Mouse (Mus musculus): ENCODE measurements around the gene Nudt1. TPM values are rescaled to one million over a fixed set of nuclear protein-coding genes. Genes with fewer than 3 reads are reported as not detected.

Nudt1 gene
- polyA plus RNA-seq, 1 experiment from 2014 or later: 37.0 TPM

GRCm38 (mm10) chr5:140371671-140372070 is 50.2 kb downstream of the Nudt1 start:
- H3K9ac ChIP-seq (ENCODE audit: low read length): no peak overlapping the region
- no peak overlapping the region for H3K4me2 ChIP-seq (ENCODE audit: low read depth, low read length)
- no peak overlapping the region for H3K27ac ChIP-seq (ENCODE audit: low read length)
- H3K4me3 ChIP-seq (replicated peaks; ENCODE audit: low read length): no peak overlapping the region
- H3K36me3 ChIP-seq (ENCODE audit: control insufficient read depth, insufficient read depth, low read length): no peaks in the 10 kb centered on the region
- 0 out of 2 replicates have a peak, but pooled peaks cover 2% of the 10 kb centered on the region for H3K4me1 ChIP-seq (ENCODE audit: control insufficient read depth, insufficient read depth, low read length)
- H3K9me3 ChIP-seq (replicated peaks; ENCODE audit: control insufficient read depth, low read length): no peaks in the 10 kb centered on the region
- no peaks in the 10 kb centered on the region for H3K27me3 ChIP-seq (ENCODE audit: control insufficient read depth, insufficient read depth, low read length)
- ATAC-seq (ENCODE audit: insufficient read depth, low FRiP score): no peak
- 90% methylated on average over 3 of the region's 3 CpGs for WGBS

GRCm38 (mm10) chr5:140373711-140374110 is 52.3 kb downstream of the Nudt1 start:
- Histone ChIP-seq H3K9ac (ENCODE audit: low read length) (no peak overlapping the region), H3K27ac (ENCODE audit: low read length) (no peak overlapping the region), H3K9me3 (replicated peaks; ENCODE audit: control insufficient read depth, low read length) (no peaks in the 10 kb centered on the region), H3K36me3 (ENCODE audit: control insufficient read depth, insufficient read depth, low read length) (no peaks in the 10 kb centered on the region), H3K27me3 (ENCODE audit: control insufficient read depth, insufficient read depth, low read length) (no peaks in the 10 kb centered on the region), H3K4me3 (replicated peaks; ENCODE audit: low read length) (no peak overlapping the region), H3K4me2 (ENCODE audit: low read depth, low read length) (no peak overlapping the region), H3K4me1 (ENCODE audit: control insufficient read depth, insufficient read depth, low read length) (no peaks in the 10 kb centered on the region)
- WGBS: 69% methylated on average over 2 of the region's 2 CpGs
- ATAC-seq (ENCODE audit: insufficient read depth, low FRiP score): no peak

GRCm38 (mm10) chr5:140374226-140374625 is 52.8 kb downstream of the Nudt1 start:
- H3K27me3 ChIP-seq (ENCODE audit: control insufficient read depth, insufficient read depth, low read length): no peaks in the 10 kb centered on the region
- no peak overlapping the region for H3K9ac ChIP-seq (ENCODE audit: low read length)
- no peaks in the 10 kb centered on the region for H3K36me3 ChIP-seq (ENCODE audit: control insufficient read depth, insufficient read depth, low read length)
- no peak overlapping the region for H3K4me3 ChIP-seq (replicated peaks; ENCODE audit: low read length)
- whole genome bisulfite sequencing: 59% methylated on average over 3 of the region's 3 CpGs
- H3K27ac ChIP-seq (ENCODE audit: low read length): no peak overlapping the region
- H3K4me2 ChIP-seq (ENCODE audit: low read depth, low read length): no peak overlapping the region
- H3K9me3 ChIP-seq (replicated peaks; ENCODE audit: control insufficient read depth, low read length): no peaks in the 10 kb centered on the region
- ATAC-seq (ENCODE audit: insufficient read depth, low FRiP score): no peak
- no peaks in the 10 kb centered on the region for H3K4me1 ChIP-seq (ENCODE audit: control insufficient read depth, insufficient read depth, low read length)

- WGBS: 80% methylated on average over 4 of the region's 4 CpGs
- no peaks in the 10 kb centered on the region for H3K36me3 ChIP-seq (ENCODE audit: control insufficient read depth, insufficient read depth, low read length)
- H3K4me2 ChIP-seq (ENCODE audit: low read depth, low read length): no peak overlapping the region
- no peak overlapping the region for H3K27ac ChIP-seq (ENCODE audit: low read length)
- ATAC-seq (ENCODE audit: insufficient read depth, low FRiP score): no peak
- no peak overlapping the region for H3K9ac ChIP-seq (ENCODE audit: low read length)
- no peaks in the 10 kb centered on the region for H3K4me1 ChIP-seq (ENCODE audit: control insufficient read depth, insufficient read depth, low read length)
- H3K9me3 ChIP-seq (replicated peaks; ENCODE audit: control insufficient read depth, low read length): no peaks in the 10 kb centered on the region
- no peaks in the 10 kb centered on the region for H3K27me3 ChIP-seq (ENCODE audit: control insufficient read depth, insufficient read depth, low read length)
- no peak overlapping the region for H3K4me3 ChIP-seq (replicated peaks; ENCODE audit: low read length)
Measured at GRCm38 (mm10) chr5:140375249-140375829, 53.9 kb downstream of the Nudt1 start.

GRCm38 (mm10) chr5:140378121-140378853 is 56.8 kb downstream of the Nudt1 start:
- ATAC-seq (ENCODE audit: insufficient read depth, low FRiP score): no peak
- no peak overlapping the region for H3K27ac ChIP-seq (ENCODE audit: low read length)
- no peaks in the 10 kb centered on the region for H3K36me3 ChIP-seq (ENCODE audit: control insufficient read depth, insufficient read depth, low read length)
- WGBS: 78% methylated on average over 6 of the region's 6 CpGs
- no peaks in the 10 kb centered on the region for H3K27me3 ChIP-seq (ENCODE audit: control insufficient read depth, insufficient read depth, low read length)
- no peak overlapping the region for H3K4me2 ChIP-seq (ENCODE audit: low read depth, low read length)
- no peak overlapping the region for H3K9ac ChIP-seq (ENCODE audit: low read length)
- H3K4me1 ChIP-seq (ENCODE audit: control insufficient read depth, insufficient read depth, low read length): no peaks in the 10 kb centered on the region
- H3K4me3 ChIP-seq (replicated peaks; ENCODE audit: low read length): no peak overlapping the region
- no peaks in the 10 kb centered on the region for H3K9me3 ChIP-seq (replicated peaks; ENCODE audit: control insufficient read depth, low read length)

GRCm38 (mm10) chr5:140379299-140379698 is 57.8 kb downstream of the Nudt1 start:
- no peaks in the 10 kb centered on the region for H3K9me3 ChIP-seq (replicated peaks; ENCODE audit: control insufficient read depth, low read length)
- no peak overlapping the region for H3K4me2 ChIP-seq (ENCODE audit: low read depth, low read length)
- peaks cover 5% of the 10 kb centered on the region for H3K4me1 ChIP-seq (ENCODE audit: control insufficient read depth, insufficient read depth, low read length)

GRCm38 (mm10) chr5:140381156-140381555 is 59.7 kb downstream of the Nudt1 start:
- Histone ChIP-seq H3K27ac (ENCODE audit: low read length) (no peak overlapping the region), H3K4me3 (replicated peaks; ENCODE audit: low read length) (no peak overlapping the region), H3K4me1 (ENCODE audit: control insufficient read depth, insufficient read depth, low read length) (peaks cover 5% of the 10 kb centered on the region), H3K9ac (ENCODE audit: low read length) (no peak overlapping the region), H3K27me3 (ENCODE audit: control insufficient read depth, insufficient read depth, low read length) (no peaks in the 10 kb centered on the region), H3K4me2 (ENCODE audit: low read depth, low read length) (no peak overlapping the region), H3K36me3 (ENCODE audit: control insufficient read depth, insufficient read depth, low read length) (no peaks in the 10 kb centered on the region), H3K9me3 (replicated peaks; ENCODE audit: control insufficient read depth, low read length) (no peaks in the 10 kb centered on the region)
- WGBS: 88% methylated on average over 7 of the region's 7 CpGs
- ATAC-seq (ENCODE audit: insufficient read depth, low FRiP score): no peak

More at GRCm38 (mm10) chr5:140379299-140379698, 57.8 kb downstream of the Nudt1 start:
- no peak overlapping the region for H3K4me3 ChIP-seq (replicated peaks; ENCODE audit: low read length)
- no peak overlapping the region for H3K9ac ChIP-seq (ENCODE audit: low read length)
- WGBS: 68% methylated on average over 6 of the region's 6 CpGs
- no peak overlapping the region for H3K27ac ChIP-seq (ENCODE audit: low read length)
- no peak for ATAC-seq (ENCODE audit: insufficient read depth, low FRiP score)
- H3K36me3 ChIP-seq (ENCODE audit: control insufficient read depth, insufficient read depth, low read length): no peaks in the 10 kb centered on the region
- no peaks in the 10 kb centered on the region for H3K27me3 ChIP-seq (ENCODE audit: control insufficient read depth, insufficient read depth, low read length)

- H3K9ac ChIP-seq (ENCODE audit: low read length): no peak overlapping the region
- H3K4me3 ChIP-seq (replicated peaks; ENCODE audit: low read length): no peak overlapping the region
- no peaks in the 10 kb centered on the region for H3K36me3 ChIP-seq (ENCODE audit: control insufficient read depth, insufficient read depth, low read length)
- no peak overlapping the region for H3K27ac ChIP-seq (ENCODE audit: low read length)
- H3K9me3 ChIP-seq (replicated peaks; ENCODE audit: control insufficient read depth, low read length): no peaks in the 10 kb centered on the region
- H3K27me3 ChIP-seq (ENCODE audit: control insufficient read depth, insufficient read depth, low read length): no peaks in the 10 kb centered on the region
- no peak overlapping the region for H3K4me2 ChIP-seq (ENCODE audit: low read depth, low read length)
- WGBS: 89% methylated on average over 6 of the region's 6 CpGs
- peaks cover 5% of the 10 kb centered on the region for H3K4me1 ChIP-seq (ENCODE audit: control insufficient read depth, insufficient read depth, low read length)
- no peak for ATAC-seq (ENCODE audit: insufficient read depth, low FRiP score)
Measured at GRCm38 (mm10) chr5:140382688-140383087, 61.2 kb downstream of the Nudt1 start.

GRCm38 (mm10) chr5:140383559-140383958 is 62.1 kb downstream of the Nudt1 start:
- no peaks in the 10 kb centered on the region for H3K27me3 ChIP-seq (ENCODE audit: control insufficient read depth, insufficient read depth, low read length)
- ATAC-seq (ENCODE audit: insufficient read depth, low FRiP score): no peak
- H3K9me3 ChIP-seq (replicated peaks; ENCODE audit: control insufficient read depth, low read length): no peaks in the 10 kb centered on the region
- H3K36me3 ChIP-seq (ENCODE audit: control insufficient read depth, insufficient read depth, low read length): no peaks in the 10 kb centered on the region
- H3K27ac ChIP-seq (ENCODE audit: low read length): no peak overlapping the region
- 22% methylated on average over 7 of the region's 7 CpGs for WGBS
- no peak overlapping the region for H3K4me2 ChIP-seq (ENCODE audit: low read depth, low read length)
- H3K9ac ChIP-seq (ENCODE audit: low read length): 0 out of 2 replicates have a peak overlapping the region, but pooled peaks have one; percentile 28
- H3K4me3 ChIP-seq (replicated peaks; ENCODE audit: low read length): no peak overlapping the region
- peaks cover 12% of the 10 kb centered on the region for H3K4me1 ChIP-seq (ENCODE audit: control insufficient read depth, insufficient read depth, low read length)
